Mouse (Mus musculus) embryonic facial prominence, embryonic 12.5 days (tissue): ENCODE results near the gene Nos1. TPM values are rescaled to one million over a fixed set of nuclear protein-coding genes. Genes with fewer than 3 reads are reported as not detected.

Experiments
- ATAC-seq: fragments of 200-750 bp; cut with Nextera tagmentation; 2 replicates; pipeline ENCODE4 v1.8.0; 2017; ENCODE audit not compliant: insufficient number of reproducible peaks, insufficient read depth, low FRiP score, low TSS enrichment
- H3K27ac ChIP-seq: fragments of 300-500 bp; sonication (generic); 2 replicates; pipeline ENCODE4 v1.5.1; 2016; ENCODE audit warnings: mild to moderate bottlenecking
- H3K27me3 ChIP-seq: fragments of 300-500 bp; sonication (generic); 2 replicates; pipeline ENCODE4 v1.6.1; 2016; ENCODE audit warnings: mild to moderate bottlenecking, moderate library complexity
- H3K36me3 ChIP-seq: fragments of 300-500 bp; sonication (generic); 2 replicates; pipeline ENCODE4 v1.6.1; 2016; ENCODE audit warnings: mild to moderate bottlenecking
- H3K4me1 ChIP-seq: fragments of 300-500 bp; sonication (generic); 2 replicates; pipeline ENCODE4 v1.6.1; 2016
- H3K4me2 ChIP-seq: fragments of 300-500 bp; sonication (generic); replicated peaks from 2 replicates; pipeline ENCODE4 v1.6.1; 2016; ENCODE audit warnings: mild to moderate bottlenecking, moderate library complexity
- H3K4me3 ChIP-seq: fragments of 300-500 bp; sonication (generic); 2 replicates; pipeline ENCODE4 v1.5.1; 2016; ENCODE audit warnings: mild to moderate bottlenecking
- H3K9ac ChIP-seq: fragments of 300-500 bp; sonication (generic); 2 replicates; pipeline ENCODE4 v1.6.1; 2016; ENCODE audit warnings: mild to moderate bottlenecking, moderate library complexity
- H3K9me3 ChIP-seq: fragments of 300-500 bp; sonication (generic); 2 replicates; pipeline ENCODE4 v1.6.1; 2016; ENCODE audit warnings: mild to moderate bottlenecking, moderate library complexity
- WGBS: fragments of 180-500 bp; shearing (Covaris S2); methylation state at CpG from one replicate; pipeline ENCODE4 v1.1.7; 2016; 5-methylcytosine and 5-hydroxymethylcytosine counted together
- polyA plus RNA-seq: library from polyadenylated mRNA; unstranded; fragments of >200 nt; fragmentation: Nextera tagmentation; extraction: Ambion mirVana; gene quantifications from 2 replicates; pipeline ENCODE4 v1.2.1, GENCODE M21; 2016

Nos1 gene
- polyA plus RNA-seq, 1 experiment from 2014 or later, result 0.32 TPM

- no peaks in the 10 kb centered on the region for H3K9me3 ChIP-seq
- H3K27ac ChIP-seq, result no peak overlapping the region
- H3K36me3 ChIP-seq, result no peaks in the 10 kb centered on the region
- H3K4me1 ChIP-seq, result peaks cover 12% of the 10 kb centered on the region; the same call in 1 of the 2 replicates
- no peak overlapping the region for H3K4me3 ChIP-seq
- H3K4me2 ChIP-seq, result no peak overlapping the region
- peaks cover 69% of the 10 kb centered on the region for H3K27me3 ChIP-seq
- 30% methylated on average over 5 of the region's 5 CpGs for WGBS
- no peak for ATAC-seq
- no peak overlapping the region for H3K9ac ChIP-seq
Observed at GRCm38 (mm10) chr5:117840988-117841387, 60.2 kb downstream of the Nos1 start.

GRCm38 (mm10) chr5:117841651-117842347, 61.0 kb downstream of the Nos1 start:
- no peaks in the 10 kb centered on the region for H3K9me3 ChIP-seq
- no peak overlapping the region for H3K27ac ChIP-seq
- H3K4me1 ChIP-seq, result peaks cover 12% of the 10 kb centered on the region; the same call in 1 of the 2 replicates
- 2% methylated on average over 44 of the region's 44 CpGs for WGBS
- no peak for ATAC-seq
- peak overlapping the region; percentile 34 for H3K4me2 ChIP-seq
- H3K4me3 ChIP-seq, result peak overlapping the region; percentile 2; the same call in 1 of the 2 replicates
- no peaks in the 10 kb centered on the region for H3K36me3 ChIP-seq
- no peak overlapping the region for H3K9ac ChIP-seq
- peaks cover 71% of the 10 kb centered on the region for H3K27me3 ChIP-seq

- H3K9me3 ChIP-seq, result no peaks in the 10 kb centered on the region
- H3K36me3 ChIP-seq, result no peaks in the 10 kb centered on the region
- H3K9ac ChIP-seq, result no peak overlapping the region
- peak overlapping the region; percentile 2; the same call in 1 of the 2 replicates for H3K4me3 ChIP-seq
- peaks cover 7% of the 10 kb centered on the region; the same call in 1 of the 2 replicates for H3K4me1 ChIP-seq
- H3K27me3 ChIP-seq, result peaks cover 71% of the 10 kb centered on the region
- 4% methylated on average over 14 of the region's 14 CpGs for WGBS
- H3K4me2 ChIP-seq, result no peak overlapping the region
- H3K27ac ChIP-seq, result no peak overlapping the region
- ATAC-seq, result no peak
Observed at GRCm38 (mm10) chr5:117842699-117843098, 61.9 kb downstream of the Nos1 start.

DNA sequence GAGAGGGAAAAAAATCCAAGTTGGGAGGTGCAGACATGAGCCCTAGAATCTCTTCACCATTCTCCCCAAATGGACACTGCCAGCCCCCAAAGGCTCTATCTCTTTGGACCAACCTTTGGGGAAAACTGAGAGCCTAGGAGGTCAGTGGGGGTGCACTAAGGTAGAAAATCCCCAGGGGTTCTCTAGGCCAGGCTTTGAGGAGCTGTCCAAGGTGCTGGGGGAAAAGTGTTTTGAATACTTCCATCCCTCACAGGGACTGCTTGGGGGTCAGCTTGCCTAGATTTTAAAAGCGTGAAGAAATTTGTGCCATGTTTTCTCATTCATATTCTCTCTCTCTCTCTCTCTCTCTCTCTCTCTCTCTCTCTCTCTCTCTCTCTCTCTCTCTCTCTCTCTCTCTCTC, 63.8 kb downstream of the Nos1 start:
- 8% methylated on average over 1 of the region's 1 CpGs for WGBS

GRCm38 (mm10) chr5:117850474-117850873, 69.6 kb downstream of the Nos1 start:
- no peak for ATAC-seq
- H3K9ac ChIP-seq, result no peak overlapping the region
- no peak overlapping the region for H3K4me3 ChIP-seq
- WGBS, result 80% methylated on average over 12 of the region's 12 CpGs
- no peak overlapping the region for H3K4me2 ChIP-seq
- H3K4me1 ChIP-seq, result no peaks in the 10 kb centered on the region
- H3K27me3 ChIP-seq, result 0 out of 2 replicates have a peak, but pooled peaks cover 3% of the 10 kb centered on the region
- H3K9me3 ChIP-seq, result no peaks in the 10 kb centered on the region
- no peaks in the 10 kb centered on the region for H3K36me3 ChIP-seq
- H3K27ac ChIP-seq, result no peak overlapping the region

More for the DNA sequence above, 63.8 kb downstream of the Nos1 start:
- H3K9ac ChIP-seq, result no peak overlapping the region
- no peaks in the 10 kb centered on the region for H3K9me3 ChIP-seq
- no peak overlapping the region for H3K4me3 ChIP-seq
- H3K36me3 ChIP-seq, result no peaks in the 10 kb centered on the region
- 0 out of 2 replicates have a peak, but pooled peaks cover 6% of the 10 kb centered on the region for H3K4me1 ChIP-seq
- H3K27ac ChIP-seq, result no peak overlapping the region
- no peak for ATAC-seq
- peaks cover 57% of the 10 kb centered on the region for H3K27me3 ChIP-seq
- H3K4me2 ChIP-seq, result no peak overlapping the region

DNA sequence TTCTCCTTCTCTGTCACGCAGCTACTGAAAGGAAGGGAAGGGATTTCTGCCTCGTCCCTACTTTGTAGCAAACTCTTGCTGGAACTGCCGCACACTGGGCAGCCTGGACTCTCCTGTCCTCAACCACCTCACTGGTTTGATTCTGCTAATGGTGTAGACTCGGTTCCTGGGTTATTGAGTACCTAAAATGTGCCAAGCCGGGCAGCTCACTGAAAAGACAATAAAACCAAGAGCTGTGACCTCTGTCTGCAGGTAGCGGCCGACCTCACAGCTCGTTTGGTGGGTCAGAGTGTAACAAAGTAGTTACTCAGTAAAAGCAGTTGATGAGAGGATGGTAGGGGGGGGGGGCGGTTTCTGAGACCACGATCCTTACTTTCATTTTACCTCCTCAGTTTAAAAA, 72.9 kb downstream of the Nos1 start:
- Histone ChIP-seq H3K4me1 (no peaks in the 10 kb centered on the region), H3K9me3 (no peaks in the 10 kb centered on the region), H3K27ac (no peak overlapping the region), H3K36me3 (no peaks in the 10 kb centered on the region), H3K9ac (no peak overlapping the region), H3K27me3 (no peaks in the 10 kb centered on the region), H3K4me3 (no peak overlapping the region), H3K4me2 (no peak overlapping the region)
- no peak for ATAC-seq
- 74% methylated on average over 10 of the region's 10 CpGs for WGBS

GRCm38 (mm10) chr5:117864588-117865300, 83.9 kb downstream of the Nos1 start:
- H3K4me3 ChIP-seq, result no peak overlapping the region
- H3K27me3 ChIP-seq, result peaks cover 13% of the 10 kb centered on the region; the same call in 1 of the 2 replicates
- no peak overlapping the region for H3K9ac ChIP-seq
- no peak overlapping the region for H3K4me2 ChIP-seq
- ATAC-seq, result no peak
- peaks cover 8% of the 10 kb centered on the region; the same call in 1 of the 2 replicates for H3K4me1 ChIP-seq
- H3K27ac ChIP-seq, result no peak overlapping the region
- no peaks in the 10 kb centered on the region for H3K36me3 ChIP-seq
- WGBS, result 13% methylated on average over 13 of the region's 13 CpGs
- no peaks in the 10 kb centered on the region for H3K9me3 ChIP-seq

DNA sequence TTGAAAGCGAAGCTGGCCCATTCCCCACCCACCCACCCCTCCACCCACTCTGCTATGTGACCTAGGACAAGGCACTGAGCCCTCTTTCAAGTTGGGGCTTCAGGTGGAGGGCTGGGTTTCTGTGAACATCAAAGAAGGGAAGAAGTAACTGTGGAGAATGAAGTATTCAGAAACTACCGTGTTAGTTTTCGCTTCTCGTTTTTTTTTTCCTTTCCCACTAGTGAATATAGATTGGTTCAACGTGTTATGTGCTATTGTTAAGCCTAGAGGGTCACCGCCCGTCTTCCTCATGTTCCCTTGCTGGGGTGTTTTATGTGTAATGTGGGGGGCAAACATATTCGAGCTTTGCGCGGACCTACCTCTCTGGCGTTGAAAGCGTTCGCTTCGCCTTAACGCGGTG, 85.0 kb downstream of the Nos1 start:
- no peak overlapping the region for H3K27ac ChIP-seq
- no peak overlapping the region for H3K4me3 ChIP-seq
- ATAC-seq, result no peak
- peaks cover 8% of the 10 kb centered on the region; the same call in 1 of the 2 replicates for H3K4me1 ChIP-seq
- 65% methylated on average over 16 of the region's 16 CpGs for WGBS
- H3K36me3 ChIP-seq, result no peaks in the 10 kb centered on the region
- no peak overlapping the region for H3K4me2 ChIP-seq
- H3K27me3 ChIP-seq, result peaks cover 13% of the 10 kb centered on the region; the same call in 1 of the 2 replicates
- no peak overlapping the region for H3K9ac ChIP-seq
- H3K9me3 ChIP-seq, result no peaks in the 10 kb centered on the region

GRCm38 (mm10) chr5:117871614-117872013, 90.8 kb downstream of the Nos1 start:
- no peak overlapping the region for H3K9ac ChIP-seq
- WGBS, result 65% methylated on average over 1 of the region's 1 CpGs
- H3K9me3 ChIP-seq, result no peaks in the 10 kb centered on the region
- no peak overlapping the region for H3K4me2 ChIP-seq
- no peaks in the 10 kb centered on the region for H3K4me1 ChIP-seq
- ATAC-seq, result no peak
- H3K27ac ChIP-seq, result no peak overlapping the region
- no peaks in the 10 kb centered on the region for H3K36me3 ChIP-seq
- 0 out of 2 replicates have a peak, but pooled peaks cover 4% of the 10 kb centered on the region for H3K27me3 ChIP-seq
- no peak overlapping the region for H3K4me3 ChIP-seq

DNA sequence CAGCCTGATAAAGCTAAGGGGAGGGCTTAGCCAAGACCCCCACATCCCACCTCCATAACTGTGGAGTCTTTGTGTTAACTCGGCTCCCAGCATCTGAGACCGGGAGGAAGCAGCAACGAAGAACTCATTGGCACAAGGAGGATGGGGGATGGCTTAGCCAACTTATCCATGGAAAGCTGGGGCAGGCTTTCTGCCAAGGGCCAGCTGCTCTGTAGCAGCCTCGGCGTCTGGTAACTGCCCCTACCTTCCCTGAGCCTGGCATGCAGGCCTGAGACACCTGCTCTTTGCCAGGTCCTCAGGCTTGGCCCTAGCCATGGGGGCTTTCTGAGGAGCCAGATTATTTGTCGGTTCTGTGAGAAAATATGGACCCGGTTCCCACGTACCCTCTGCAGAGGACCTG, 93.0 kb downstream of the Nos1 start:
- H3K4me3 ChIP-seq, result no peak overlapping the region
- no peaks in the 10 kb centered on the region for H3K27me3 ChIP-seq
- H3K4me1 ChIP-seq, result no peaks in the 10 kb centered on the region
- ATAC-seq, result no peak
- no peaks in the 10 kb centered on the region for H3K36me3 ChIP-seq
- WGBS, result 87% methylated on average over 8 of the region's 8 CpGs
- H3K9ac ChIP-seq, result no peak overlapping the region
- H3K27ac ChIP-seq, result no peak overlapping the region
- H3K9me3 ChIP-seq, result 0 out of 2 replicates have a peak, but pooled peaks cover 5% of the 10 kb centered on the region
- no peak overlapping the region for H3K4me2 ChIP-seq

DNA sequence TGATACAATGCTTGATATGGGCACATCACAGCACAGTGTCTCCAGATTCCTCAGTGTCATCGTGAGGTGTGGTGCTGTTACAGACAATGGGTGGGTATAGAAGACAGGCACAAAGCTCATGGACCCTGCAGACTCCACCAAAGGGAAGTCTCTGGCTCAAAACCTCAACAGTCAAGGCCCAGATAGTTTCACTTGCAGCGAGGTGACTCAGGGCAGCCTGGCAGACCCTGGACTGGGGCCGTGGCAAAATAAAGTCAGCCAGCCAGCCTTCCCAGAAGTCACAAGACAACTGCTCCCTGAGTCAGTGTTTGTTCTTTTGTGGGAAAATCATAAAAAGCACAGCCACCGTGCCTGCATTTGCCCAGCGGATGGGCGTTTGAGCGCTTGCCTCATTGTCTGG, 93.4 kb downstream of the Nos1 start:
- H3K27ac ChIP-seq, result no peak overlapping the region
- 0 out of 2 replicates have a peak, but pooled peaks cover 5% of the 10 kb centered on the region for H3K9me3 ChIP-seq
- no peaks in the 10 kb centered on the region for H3K27me3 ChIP-seq
- no peak overlapping the region for H3K4me3 ChIP-seq
- no peak overlapping the region for H3K9ac ChIP-seq
- H3K4me2 ChIP-seq, result no peak overlapping the region
- no peaks in the 10 kb centered on the region for H3K4me1 ChIP-seq
- 85% methylated on average over 7 of the region's 7 CpGs for WGBS
- no peaks in the 10 kb centered on the region for H3K36me3 ChIP-seq
- ATAC-seq, result no peak

GRCm38 (mm10) chr5:117879136-117879535, 98.3 kb downstream of the Nos1 start:
- no peak for ATAC-seq
- Histone ChIP-seq H3K4me2 (no peak overlapping the region), H3K36me3 (no peaks in the 10 kb centered on the region), H3K4me3 (no peak overlapping the region), H3K9ac (no peak overlapping the region), H3K27me3 (no peaks in the 10 kb centered on the region), H3K27ac (no peak overlapping the region), H3K4me1 (no peaks in the 10 kb centered on the region), H3K9me3 (0 out of 2 replicates have a peak, but pooled peaks cover 5% of the 10 kb centered on the region)
- WGBS, result 51% methylated on average over 14 of the region's 14 CpGs
